Mouse (Mus musculus) neural tube, embryonic 13.5 days (tissue): Measurements from ENCODE around the gene Sbno2. TPM values are rescaled to one million over a fixed set of nuclear protein-coding genes. Genes with fewer than 3 reads are reported as not detected.

ENCODE experiments used
- ATAC-seq: fragments of 200-750 bp; cut with Nextera tagmentation; 2 replicates; pipeline ENCODE4 v1.8.0; 2017; ENCODE audit warnings: low read depth, mild to moderate bottlenecking, moderate TSS enrichment, moderate library complexity
- H3K27ac ChIP-seq: fragments of 300-500 bp; sonication (generic); replicated peaks from 2 replicates; pipeline ENCODE4 v1.5.1; 2015; ENCODE audit warnings: moderate library complexity, mild to moderate bottlenecking, inconsistent platforms
- H3K27me3 ChIP-seq: fragments of 300-500 bp; sonication (generic); 2 replicates; pipeline ENCODE4 v1.6.1; 2015; ENCODE audit warnings: mild to moderate bottlenecking, inconsistent platforms
- H3K36me3 ChIP-seq: fragments of 300-500 bp; sonication (generic); 2 replicates; pipeline ENCODE4 v1.6.1; 2015; ENCODE audit warnings: mild to moderate bottlenecking, inconsistent platforms
- H3K4me1 ChIP-seq: fragments of 300-500 bp; sonication (generic); replicated peaks from 2 replicates; pipeline ENCODE4 v1.6.1; 2015; ENCODE audit warnings: inconsistent platforms
- H3K4me2 ChIP-seq: fragments of 300-500 bp; sonication (generic); 2 replicates; pipeline ENCODE4 v1.6.1; 2015; ENCODE audit warnings: inconsistent platforms, mild to moderate bottlenecking, moderate library complexity
- H3K4me3 ChIP-seq: fragments of 300-500 bp; sonication (generic); 2 replicates; pipeline ENCODE4 v1.5.1; 2015; ENCODE audit warnings: mild to moderate bottlenecking, inconsistent platforms
- H3K9ac ChIP-seq: fragments of 300-500 bp; sonication (generic); 2 replicates; pipeline ENCODE4 v1.6.1; 2015; ENCODE audit warnings: moderate library complexity, mild to moderate bottlenecking, inconsistent platforms
- H3K9me3 ChIP-seq: fragments of 300-500 bp; sonication (generic); 2 replicates; pipeline ENCODE4 v1.6.1; 2016; ENCODE audit warnings: inconsistent platforms
- WGBS: fragments of 180-500 bp; shearing (Covaris S2); methylation state at CpG from one replicate; pipeline ENCODE4 v1.1.7; 2015; 5-methylcytosine and 5-hydroxymethylcytosine counted together
- polyA plus RNA-seq: library from polyadenylated mRNA; unstranded; fragments of >200 nt; fragmentation: Nextera tagmentation; extraction: Ambion mirVana; gene quantifications from 2 replicates; pipeline ENCODE4 v1.2.1, GENCODE M21; 2015

Gene Sbno2
- polyA plus RNA-seq, 1 experiment from 2014 or later, result 12.9 TPM

DNA sequence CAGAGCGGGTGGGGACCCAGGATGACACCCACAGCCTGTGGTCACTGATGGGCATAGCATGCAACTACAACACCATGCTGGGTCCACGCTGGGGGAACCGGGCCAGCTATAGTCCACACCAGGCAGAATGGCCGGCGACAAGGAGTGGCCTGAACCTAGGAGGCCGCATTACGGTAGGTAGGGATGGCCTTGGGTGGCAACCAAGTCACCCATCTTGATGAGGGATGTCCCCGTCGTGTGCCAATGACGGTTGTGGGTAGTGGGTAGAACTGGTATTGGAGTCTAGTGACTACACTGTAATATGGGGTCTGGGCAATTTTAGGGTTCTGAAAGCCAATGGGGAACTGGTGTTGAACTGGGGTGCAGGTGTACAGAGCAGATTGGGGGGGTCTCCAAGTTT lies 88.4 kb downstream of the Sbno2 start:
- Histone ChIP-seq H3K4me3 (no peak overlapping the region), H3K4me2 (no peak overlapping the region), H3K9ac (no peak overlapping the region), H3K4me1 (peaks cover 9% of the 10 kb centered on the region; the same call in 1 of the 2 replicates), H3K36me3 (peaks cover 26% of the 10 kb centered on the region), H3K27ac (no peak overlapping the region), H3K9me3 (no peaks in the 10 kb centered on the region), H3K27me3 (peaks cover 83% of the 10 kb centered on the region)
- ATAC-seq, result no peak
- WGBS, result 89% methylated on average over 10 of the region's 10 CpGs

DNA sequence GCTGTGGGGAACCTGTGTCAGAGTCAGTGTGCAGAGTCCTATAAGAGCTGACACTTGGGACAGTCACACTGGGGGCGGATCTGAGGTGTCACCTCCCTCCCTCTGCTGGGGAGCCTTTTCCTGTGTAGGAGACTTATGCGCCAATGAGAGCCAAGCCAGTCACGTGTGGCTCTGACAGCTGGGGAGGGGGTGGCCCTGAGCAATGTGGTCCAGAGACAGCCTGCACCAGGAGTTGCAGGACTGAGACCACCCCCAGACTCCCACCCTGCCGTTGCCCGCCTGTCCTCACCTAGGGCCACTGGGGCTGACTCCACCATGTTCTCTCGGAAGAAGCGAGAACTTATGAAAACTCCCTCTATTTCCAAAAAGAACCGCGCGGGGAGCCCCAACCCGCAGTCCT lies 88.9 kb downstream of the Sbno2 start, which contains the start of gene Arhgap45:
Gene Arhgap45 (plus strand): TSS at position 143 of the 400 bp plus-strand sequence.
- H3K4me3 ChIP-seq, result no peak within 1 kb of the TSS
- no peak within 1 kb of the TSS for H3K9ac ChIP-seq
- peaks cover 9% of the 10 kb centered on the region; the same call in 1 of the 2 replicates for H3K4me1 ChIP-seq
- H3K36me3 ChIP-seq, result peaks cover 30% of the 10 kb centered on the region
- no peak within 1 kb of the TSS for H3K27ac ChIP-seq
- H3K27me3 ChIP-seq, result peaks cover 87% of the 10 kb centered on the region
- 66% methylated on average over 11 of the region's 11 CpGs for WGBS
- H3K9me3 ChIP-seq, result no peaks in the 10 kb centered on the region
- no peak within 1 kb of the TSS for H3K4me2 ChIP-seq
- no peak for ATAC-seq

DNA sequence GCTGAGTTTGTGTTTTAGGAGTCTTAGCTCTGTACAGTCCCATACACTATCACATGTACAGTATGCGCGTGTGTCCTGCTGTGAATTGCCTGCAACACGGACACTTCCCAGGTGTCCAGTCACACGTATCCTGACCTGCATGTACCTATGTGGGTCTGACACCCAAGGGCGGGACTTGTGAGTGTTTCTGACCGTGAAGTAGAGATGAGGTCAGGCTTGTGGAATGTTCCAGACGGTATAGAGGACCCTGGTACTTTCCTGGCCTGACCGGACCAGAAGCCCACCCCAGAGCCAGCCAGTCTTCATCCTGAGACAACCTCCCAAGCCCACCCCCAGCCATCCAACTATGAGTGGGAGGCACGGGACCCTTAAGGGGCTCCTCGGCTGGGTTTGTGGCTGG lies 89.8 kb downstream of the Sbno2 start:
- H3K27me3 ChIP-seq, result peaks cover 93% of the 10 kb centered on the region

DNA sequence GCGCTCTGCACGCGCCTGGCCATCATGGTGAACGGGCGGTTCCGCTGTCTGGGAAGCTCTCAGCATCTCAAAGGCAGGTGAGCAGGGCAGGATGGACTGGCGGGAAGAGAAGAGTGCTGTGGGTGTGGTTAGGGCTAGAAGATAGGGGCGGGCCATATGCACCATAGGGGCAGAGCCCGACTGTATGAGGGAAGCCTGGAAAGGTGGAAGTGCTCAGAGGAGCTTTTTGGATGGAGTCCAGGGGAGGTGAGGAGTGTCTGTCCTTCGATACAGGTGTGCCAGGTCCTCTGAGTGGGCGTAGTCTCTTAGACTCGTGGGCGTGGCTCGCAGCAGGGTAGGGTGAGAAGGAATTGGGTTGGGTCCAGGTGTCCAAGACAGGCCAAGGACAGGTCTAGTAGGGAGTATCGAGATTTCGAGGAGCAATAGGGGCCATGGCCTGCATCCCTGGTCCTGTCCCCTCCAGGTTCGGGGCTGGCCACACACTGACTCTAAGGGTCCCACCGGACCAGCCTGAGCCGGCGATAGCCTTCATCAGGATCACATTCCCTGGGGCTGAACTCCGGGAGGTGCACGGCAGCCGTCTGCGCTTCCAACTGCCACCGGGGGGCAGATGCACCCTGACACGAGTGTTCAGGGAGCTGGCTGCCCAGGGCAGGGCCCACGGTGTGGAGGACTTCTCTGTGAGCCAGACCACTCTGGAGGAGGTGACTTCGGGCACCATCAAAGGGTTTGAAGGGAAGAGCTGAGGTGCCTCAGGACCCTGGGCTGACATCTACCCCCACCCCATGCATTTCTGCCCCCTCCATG lies 90.7 kb downstream of the Sbno2 start:
- 23% methylated on average over 28 of the region's 28 CpGs for WGBS
- Histone ChIP-seq H3K27ac (no peak overlapping the region), H3K4me1 (peaks cover 7% of the 10 kb centered on the region; the same call in 1 of the 2 replicates), H3K36me3 (peaks cover 48% of the 10 kb centered on the region), H3K4me3 (no peak overlapping the region), H3K4me2 (no peak overlapping the region), H3K27me3 (peaks cover 84% of the 10 kb centered on the region), H3K9me3 (peaks cover 18% of the 10 kb centered on the region), H3K9ac (no peak overlapping the region)
- ATAC-seq, result no peak

More for the DNA sequence above, 89.8 kb downstream of the Sbno2 start:
- Histone ChIP-seq H3K4me3 (no peak overlapping the region), H3K27ac (no peak overlapping the region), H3K36me3 (peaks cover 39% of the 10 kb centered on the region), H3K9me3 (peaks cover 9% of the 10 kb centered on the region), H3K4me2 (no peak overlapping the region), H3K4me1 (peaks cover 9% of the 10 kb centered on the region; the same call in 1 of the 2 replicates), H3K9ac (no peak overlapping the region)
- ATAC-seq, result no peak
- 79% methylated on average over 10 of the region's 10 CpGs for WGBS

DNA sequence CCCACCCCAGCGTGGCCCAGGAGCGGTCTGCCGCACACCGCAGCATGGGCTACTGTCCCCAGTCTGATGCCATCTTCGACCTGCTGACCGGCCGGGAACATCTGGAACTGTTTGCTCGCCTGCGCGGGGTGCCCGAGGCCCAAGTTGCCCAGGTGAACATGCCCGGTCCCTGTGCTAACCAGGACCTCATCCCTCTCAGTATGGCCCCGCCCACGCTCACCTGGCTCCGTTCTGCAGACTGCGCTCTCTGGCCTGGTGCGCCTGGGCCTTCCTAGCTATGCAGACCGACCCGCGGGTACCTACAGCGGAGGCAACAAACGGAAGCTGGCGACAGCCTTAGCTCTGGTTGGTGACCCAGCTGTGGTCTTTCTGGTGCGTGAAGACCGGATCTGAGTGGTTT lies 91.8 kb downstream of the Sbno2 start:
- no peak overlapping the region for H3K4me2 ChIP-seq
- 31% methylated on average over 25 of the region's 25 CpGs for WGBS
- no peaks in the 10 kb centered on the region for H3K4me1 ChIP-seq
- no peak overlapping the region for H3K27ac ChIP-seq
- H3K27me3 ChIP-seq, result peaks cover 73% of the 10 kb centered on the region
- H3K9ac ChIP-seq, result no peak overlapping the region
- no peak for ATAC-seq
- peaks cover 59% of the 10 kb centered on the region for H3K36me3 ChIP-seq
- H3K9me3 ChIP-seq, result peaks cover 20% of the 10 kb centered on the region
- H3K4me3 ChIP-seq, result no peak overlapping the region

DNA sequence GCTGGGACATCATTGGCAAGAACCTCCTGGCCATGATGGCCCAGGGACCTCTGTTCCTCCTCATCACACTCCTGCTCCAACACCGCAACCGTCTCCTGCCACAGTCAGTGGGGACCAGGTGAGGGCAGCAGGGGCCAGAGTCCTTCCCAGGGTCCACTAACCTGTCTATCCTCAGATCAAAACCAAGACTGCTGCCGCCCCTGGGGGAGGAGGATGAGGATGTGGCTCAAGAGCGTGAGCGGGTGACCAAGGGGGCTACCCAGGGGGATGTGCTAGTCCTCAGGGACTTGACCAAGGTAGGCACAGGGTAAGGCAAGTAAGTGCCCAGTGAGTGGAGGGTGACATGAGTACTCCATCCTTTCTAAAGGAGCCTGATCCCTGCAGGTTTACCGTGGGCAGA lies 93.6 kb downstream of the Sbno2 start:
- H3K4me3 ChIP-seq, result no peak overlapping the region
- no peaks in the 10 kb centered on the region for H3K4me1 ChIP-seq
- no peak overlapping the region for H3K27ac ChIP-seq
- peaks cover 60% of the 10 kb centered on the region for H3K27me3 ChIP-seq
- WGBS, result 87% methylated on average over 6 of the region's 6 CpGs
- H3K9ac ChIP-seq, result no peak overlapping the region
- H3K36me3 ChIP-seq, result peaks cover 70% of the 10 kb centered on the region
- peaks cover 20% of the 10 kb centered on the region for H3K9me3 ChIP-seq
- ATAC-seq, result no peak
- H3K4me2 ChIP-seq, result no peak overlapping the region

Other genes starting within 250 kb of the Sbno2 start
- 14.3 and 14.7 TPM in 2 replicates for gene Prtn3, start 231.1 kb downstream of the Sbno2 start, polyA plus RNA-seq
- gene Plppr3, start 230.9 kb downstream of the Sbno2 start, polyA plus RNA-seq, result 343 and 361 TPM in 2 replicates
- 0.67 TPM in 1 of 2 replicates, not detected in the other for gene Elane, start 219.3 kb downstream of the Sbno2 start, polyA plus RNA-seq
- gene Cfd, start 214.7 kb downstream of the Sbno2 start, polyA plus RNA-seq, result not detected in 2 replicates
- 47.4 and 49.0 TPM in 2 replicates for gene Med16, start 196.6 kb downstream of the Sbno2 start, polyA plus RNA-seq
- gene Gm26602, start 194.7 kb downstream of the Sbno2 start, polyA plus RNA-seq, result 40.5 and 48.8 TPM in 2 replicates
- gene Kiss1r, start 188.6 kb downstream of the Sbno2 start, polyA plus RNA-seq, result 2.1 and 2.4 TPM in 2 replicates
- gene R3hdm4, start 184.4 kb downstream of the Sbno2 start, polyA plus RNA-seq, result 237 and 249 TPM in 2 replicates
- 3.4 and 5.4 TPM in 2 replicates for gene Arid3a, start 178.5 kb downstream of the Sbno2 start, polyA plus RNA-seq
- gene Wdr18, start 145.4 kb downstream of the Sbno2 start, polyA plus RNA-seq, result 67.0 and 85.7 TPM in 2 replicates
- gene Grin3b, start 134.9 kb downstream of the Sbno2 start, polyA plus RNA-seq, result 0.58 and 0.61 TPM in 2 replicates
- gene Tmem259, start 121.2 kb downstream of the Sbno2 start, polyA plus RNA-seq, result 21.0 and 21.4 TPM in 2 replicates
- gene Cnn2, start 117.0 kb downstream of the Sbno2 start, polyA plus RNA-seq, result 55.6 and 56.2 TPM in 2 replicates
- 7.7 and 8.1 TPM in 2 replicates for gene Abca7, start 109.1 kb downstream of the Sbno2 start, polyA plus RNA-seq
- 2.4 and 2.9 TPM in 2 replicates for gene Arhgap45, start 88.9 kb downstream of the Sbno2 start, polyA plus RNA-seq
- gene Polr2e, start 65.8 kb downstream of the Sbno2 start, polyA plus RNA-seq, result 141 and 153 TPM in 2 replicates
- 505 and 556 TPM in 2 replicates for gene Gpx4, start 58.4 kb downstream of the Sbno2 start, polyA plus RNA-seq
- 13.3 and 16.8 TPM in 2 replicates for gene Stk11, start 10.2 kb upstream of the Sbno2 start, polyA plus RNA-seq
- gene Atp5d, start 33.1 kb upstream of the Sbno2 start, polyA plus RNA-seq, result 467 and 481 TPM in 2 replicates
- 53.9 and 55.1 TPM in 2 replicates for gene Cbarp, start 35.3 kb upstream of the Sbno2 start, polyA plus RNA-seq
- gene Midn, start 42.7 kb upstream of the Sbno2 start, polyA plus RNA-seq, result 31.0 and 35.8 TPM in 2 replicates
- gene Cirbp, start 60.4 kb upstream of the Sbno2 start, polyA plus RNA-seq, result 325 and 351 TPM in 2 replicates
- 11.4 and 16.3 TPM in 2 replicates for gene 1600002K03Rik, start 67.4 kb upstream of the Sbno2 start, polyA plus RNA-seq
- 34.0 and 34.8 TPM in 2 replicates for gene Efna2, start 73.9 kb upstream of the Sbno2 start, polyA plus RNA-seq
- 46.5 and 60.7 TPM in 2 replicates for gene Mum1, start 120.9 kb upstream of the Sbno2 start, polyA plus RNA-seq
- 250 and 275 TPM in 2 replicates for gene Ndufs7, start 143.6 kb upstream of the Sbno2 start, polyA plus RNA-seq
- gene Gamt, start 155.4 kb upstream of the Sbno2 start, polyA plus RNA-seq, result 31.2 and 33.0 TPM in 2 replicates
- 59.8 and 66.5 TPM in 2 replicates for gene Dazap1, start 155.9 kb upstream of the Sbno2 start, polyA plus RNA-seq
- gene Rps15, start 186.9 kb upstream of the Sbno2 start, polyA plus RNA-seq, result 573 and 601 TPM in 2 replicates
- 153 and 156 TPM in 2 replicates for gene Apc2, start 190.4 kb upstream of the Sbno2 start, polyA plus RNA-seq
- 27.9 and 30.7 TPM in 2 replicates for gene 2310011J03Rik, start 215.0 kb upstream of the Sbno2 start, polyA plus RNA-seq
- 2.9 and 3.6 TPM in 2 replicates for gene Pcsk4, start 223.9 kb upstream of the Sbno2 start, polyA plus RNA-seq
- gene Reep6, start 224.4 kb upstream of the Sbno2 start, polyA plus RNA-seq, result 3.3 and 4.5 TPM in 2 replicates
- gene Adamtsl5, start 242.8 kb upstream of the Sbno2 start, polyA plus RNA-seq, result 1.6 and 1.8 TPM in 2 replicates